Mouse (Mus musculus): ENCODE data around the gene Plxna4. TPM values are rescaled to one million over a fixed set of nuclear protein-coding genes. Genes with fewer than 3 reads are reported as not detected.

The Plxna4 gene
- 6.6 and 10.8 TPM in 2 replicates for polyA plus RNA-seq (2012; rRNA removed)

GRCm38 (mm10) chr6:32588056-32588671 lies at the start of gene Plxna4:
Gene Plxna4, minus strand, starts transcription at chr6:32588192.
- peak; percentile 55 for DNase-seq (ENCODE audit: low spot score)

GRCm38 (mm10) chr6:32637568-32638183 lies 49.7 kb upstream of the Plxna4 start:
- DNase-seq (ENCODE audit: low spot score), result no peak

GRCm38 (mm10) chr6:32610712-32611111 lies 22.7 kb upstream of the Plxna4 start:
- DNase-seq (ENCODE audit: low spot score), result no peak

GRCm38 (mm10) chr6:32606787-32607186 lies 18.8 kb upstream of the Plxna4 start:
- no peak for DNase-seq (ENCODE audit: low spot score)

DNA sequence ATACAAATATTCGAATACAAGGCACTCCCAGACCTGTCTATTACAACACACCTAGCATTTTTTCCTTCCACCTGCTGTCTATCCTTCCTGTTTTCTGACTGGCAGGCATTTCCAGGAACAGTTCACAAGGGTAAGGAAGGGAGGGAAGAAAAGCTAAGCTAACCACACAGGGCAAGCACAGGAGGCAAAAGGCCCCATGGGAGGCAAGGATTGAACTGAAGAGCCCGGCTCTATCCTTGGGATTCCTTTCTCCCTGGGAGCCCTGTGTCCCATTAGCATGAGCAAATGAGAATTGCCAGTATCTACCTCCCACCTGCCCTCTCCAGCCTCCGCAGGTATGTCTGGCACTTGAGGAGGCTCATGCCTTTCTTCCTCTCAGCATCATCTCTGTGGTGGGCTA lies 17.6 kb upstream of the Plxna4 start:
- no peak for DNase-seq (ENCODE audit: low spot score)

DNA sequence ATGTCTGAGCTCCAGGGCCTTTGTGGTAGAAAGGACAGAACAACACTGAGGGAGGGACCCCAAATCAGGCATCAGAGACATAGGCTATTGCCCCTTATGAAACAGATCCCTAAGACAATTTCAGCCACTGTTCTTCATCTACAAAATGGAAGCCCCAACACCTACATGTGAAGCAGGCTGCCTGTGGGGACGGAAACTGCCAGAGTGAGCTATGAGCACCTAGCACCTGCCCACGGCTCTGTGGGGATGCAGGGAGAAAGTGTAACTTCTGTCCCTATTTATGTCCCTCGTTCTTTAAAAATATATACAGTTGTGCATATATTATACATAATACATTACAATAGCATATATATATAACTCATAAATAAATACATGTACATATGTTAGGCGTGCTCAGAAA lies 16.9 kb upstream of the Plxna4 start:
- no peak for DNase-seq (ENCODE audit: low spot score)

DNA sequence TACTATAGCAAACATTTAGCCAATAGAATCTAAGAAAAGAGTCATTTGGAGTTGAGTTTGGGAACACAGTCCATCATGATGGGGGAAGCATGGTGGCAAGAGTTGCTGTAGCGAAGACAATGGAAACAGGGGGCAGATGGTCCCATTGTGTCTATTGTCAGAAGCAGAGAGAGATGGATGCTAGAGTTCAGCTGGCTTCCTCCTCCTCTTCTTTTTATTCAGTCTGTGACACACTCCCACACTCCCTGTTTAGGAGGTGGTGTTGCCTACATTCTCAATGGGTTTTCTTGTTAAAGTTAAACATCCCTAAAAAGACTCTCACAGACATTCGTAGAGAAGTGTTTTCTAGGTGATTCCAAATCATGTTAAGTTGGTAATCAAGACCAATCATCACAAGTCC lies 14.1 kb upstream of the Plxna4 start:
- DNase-seq (ENCODE audit: low spot score), result no peak

DNA sequence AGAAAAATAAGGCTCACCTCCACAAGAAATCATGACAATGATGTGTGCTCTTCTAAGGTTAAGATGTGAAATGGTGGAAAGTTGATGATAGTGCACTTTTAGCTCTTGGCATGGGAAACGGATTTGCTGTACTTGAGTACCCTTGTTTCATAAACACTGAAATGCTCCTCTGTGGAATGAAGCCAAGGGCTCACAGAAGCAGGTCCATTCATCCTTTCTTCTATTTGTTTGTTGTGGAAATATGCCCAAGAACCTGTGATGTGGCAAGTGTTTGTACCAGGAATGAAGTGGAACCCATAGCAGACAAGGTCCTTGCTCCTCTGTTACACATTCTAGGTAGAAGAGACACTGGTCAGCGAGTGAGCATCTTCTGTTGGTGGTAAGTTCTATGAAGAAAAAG lies 13.3 kb upstream of the Plxna4 start:
- no peak for DNase-seq (ENCODE audit: low spot score)

DNA sequence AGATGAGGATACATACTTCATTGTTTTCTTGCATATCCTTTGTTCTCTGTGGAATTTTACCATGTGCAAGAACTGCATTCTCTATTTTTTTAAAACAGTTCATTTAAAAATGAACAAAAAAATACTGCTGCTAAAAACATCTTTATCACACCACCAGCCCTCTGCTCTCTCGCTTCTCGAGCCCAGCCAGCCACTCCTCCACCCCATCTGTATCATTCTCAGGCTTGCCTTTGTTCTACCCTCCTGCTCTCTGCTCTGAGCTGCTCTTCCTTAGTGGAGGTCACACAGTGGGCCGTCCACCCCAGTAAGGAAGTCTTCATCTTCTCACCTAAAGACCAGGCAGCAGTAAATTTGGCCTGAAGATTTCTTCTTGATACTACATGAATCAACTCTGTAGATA lies 7.6 kb upstream of the Plxna4 start:
- DNase-seq (ENCODE audit: low spot score), result no peak

DNA sequence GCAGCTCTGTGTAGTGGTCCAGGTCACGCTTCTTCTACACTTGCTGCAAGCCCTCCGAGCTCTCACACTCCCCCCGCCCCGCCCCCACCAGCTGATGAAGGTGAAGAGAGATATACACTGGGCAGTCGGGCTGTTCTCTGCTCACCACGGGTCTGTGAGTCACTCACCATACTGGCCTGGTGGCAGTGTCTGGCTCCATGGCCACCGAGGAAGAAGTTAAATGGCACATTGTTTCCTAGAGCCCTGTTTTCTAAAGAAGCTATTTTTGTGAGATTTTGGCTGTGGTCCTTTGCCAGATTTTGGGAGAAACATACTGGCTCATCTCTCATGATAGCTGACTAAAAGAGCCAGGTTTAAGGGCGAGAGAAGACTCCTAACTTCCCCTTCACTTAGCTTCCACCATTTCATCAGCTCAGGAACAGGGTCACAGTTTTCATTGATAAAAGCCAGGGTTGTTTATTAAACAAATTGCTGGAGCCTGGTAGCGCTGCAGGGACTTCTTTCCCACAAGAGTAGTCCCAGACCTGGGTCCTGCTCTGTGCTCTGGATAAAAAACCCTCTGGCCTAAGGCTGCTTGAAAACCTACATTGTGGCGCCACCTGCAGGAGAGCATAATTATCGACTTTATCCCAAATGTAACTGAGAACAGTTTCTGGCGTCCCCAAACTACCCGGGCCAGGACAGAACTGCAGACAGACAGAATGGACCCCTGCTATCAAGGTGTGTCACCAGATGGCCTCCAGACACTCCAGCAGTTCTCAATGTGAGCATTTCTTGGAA lies 3.2 kb upstream of the Plxna4 start:
- DNase-seq (ENCODE audit: low spot score), result no peak

DNA sequence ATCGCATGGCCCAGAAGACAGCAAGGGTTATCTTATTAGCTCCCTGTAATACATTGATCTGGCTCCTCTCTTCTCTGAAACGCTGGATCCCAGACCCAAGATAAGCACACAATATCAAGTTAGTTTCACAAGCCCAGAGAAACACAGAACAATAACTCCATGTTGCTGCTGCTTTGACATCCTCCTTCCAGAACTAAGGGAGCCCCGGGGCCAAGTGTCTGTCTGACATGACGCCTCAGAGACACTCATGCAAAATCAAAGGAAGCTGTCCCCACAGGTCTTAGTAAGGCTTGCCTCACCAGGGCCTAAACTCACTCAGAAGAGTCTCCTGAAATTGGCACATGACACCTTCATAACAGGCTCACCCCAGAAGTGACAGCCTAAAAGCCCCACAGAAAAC lies 1.6 kb upstream of the Plxna4 start:
- no peak for DNase-seq (ENCODE audit: low spot score)

DNA sequence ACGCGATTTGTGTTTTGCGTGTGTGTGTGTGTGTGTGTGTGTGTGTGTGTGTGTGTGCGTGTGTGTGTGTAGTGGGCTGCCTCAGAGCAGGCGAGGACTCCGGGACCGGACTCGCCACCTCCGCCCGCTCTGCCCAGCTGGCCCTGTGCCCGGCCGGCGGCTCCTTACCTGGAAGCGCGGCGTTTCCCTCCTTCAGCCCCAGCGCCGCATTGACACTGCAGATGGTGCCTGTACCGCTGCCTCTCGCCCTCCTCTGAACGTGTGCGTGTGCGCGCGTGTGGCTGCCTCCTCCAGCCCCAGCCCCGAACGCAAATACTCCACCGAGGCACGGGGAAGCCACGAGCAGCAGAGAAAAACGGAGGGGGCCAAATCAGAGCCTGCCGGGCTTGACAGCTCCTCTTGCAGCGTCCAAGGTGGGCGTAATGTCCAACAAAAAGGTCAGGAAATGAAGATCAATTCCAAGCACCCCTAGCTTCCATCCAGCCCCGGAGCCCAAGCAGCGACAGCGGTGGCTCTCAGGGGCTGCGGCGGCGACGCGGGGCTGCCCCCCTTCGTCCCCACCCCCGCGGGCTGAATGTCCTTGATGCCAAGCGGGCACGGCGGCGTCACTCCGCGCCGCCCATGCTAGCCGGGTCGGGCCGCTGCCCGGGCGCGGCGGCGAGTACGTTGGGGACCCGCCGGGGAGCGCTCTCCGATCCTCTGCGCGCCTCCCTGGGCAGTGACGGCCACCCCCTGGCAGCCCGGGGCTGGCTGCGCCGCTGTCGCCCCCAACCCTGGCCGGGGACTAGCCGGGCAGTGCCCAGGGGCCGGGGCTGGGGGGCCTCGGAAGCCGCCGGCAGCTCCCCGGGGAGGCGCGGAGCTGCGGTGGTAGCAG lies 619 bp downstream of the Plxna4 start:
- peak; percentile 36 for DNase-seq (ENCODE audit: low spot score)

GRCm38 (mm10) chr6:32586821-32587135 lies 1.2 kb downstream of the Plxna4 start:
- DNase-seq (ENCODE audit: low spot score), result no peak

DNA sequence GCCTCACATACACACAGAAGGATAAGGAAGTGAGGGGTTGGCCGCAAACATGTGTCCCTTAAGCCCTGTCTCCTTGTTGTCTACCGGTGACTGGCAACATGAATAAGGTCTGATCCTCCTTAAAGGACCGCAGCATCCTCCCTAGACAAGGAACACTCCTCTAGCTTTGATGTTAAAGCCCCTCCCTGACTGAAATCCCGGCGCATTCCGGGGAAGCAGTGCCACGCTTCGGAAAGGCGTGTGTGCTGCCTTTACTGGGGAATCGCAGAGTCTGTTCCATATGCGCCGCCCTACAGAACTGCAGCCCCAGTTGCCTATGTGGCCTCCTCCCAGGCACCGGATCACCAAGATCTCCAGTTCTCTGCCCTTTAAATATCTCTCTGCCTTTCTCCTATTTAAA lies 1.6 kb downstream of the Plxna4 start:
- DNase-seq (ENCODE audit: low spot score), result no peak

GRCm38 (mm10) chr6:32585211-32585610 lies 2.8 kb downstream of the Plxna4 start:
- no peak for DNase-seq (ENCODE audit: low spot score)

DNA sequence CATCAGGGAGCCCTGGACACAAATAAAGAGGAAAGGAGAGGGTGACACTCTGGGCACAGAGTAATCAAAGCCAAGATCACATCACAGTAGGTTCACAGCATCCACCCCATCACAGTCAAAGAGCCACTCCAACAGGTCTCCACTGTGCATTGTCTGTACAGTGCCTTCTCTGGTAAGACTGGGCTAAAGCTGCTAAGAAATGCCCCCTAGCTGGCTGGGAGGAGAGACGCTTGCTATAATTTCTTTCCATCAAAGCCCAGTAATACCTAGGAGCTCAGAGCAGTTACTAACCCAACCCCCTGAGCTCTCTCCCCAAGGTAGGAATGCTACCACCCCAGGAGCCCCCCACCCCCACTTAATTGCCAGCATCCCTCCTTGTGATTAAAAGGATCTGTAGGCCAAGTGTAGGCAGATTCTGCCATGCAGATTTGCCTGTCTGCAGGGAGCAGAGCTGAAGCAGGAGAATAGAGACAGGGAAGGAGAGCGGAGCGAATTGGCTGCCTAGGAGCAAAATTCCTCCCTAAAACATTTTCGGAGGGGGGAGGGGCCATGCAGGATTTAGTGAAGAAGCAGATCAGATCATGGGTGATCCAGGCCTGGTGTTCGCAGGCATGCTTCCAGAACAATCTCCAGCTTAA lies 3.6 kb downstream of the Plxna4 start:
- DNase-seq (ENCODE audit: low spot score), result no peak

DNA sequence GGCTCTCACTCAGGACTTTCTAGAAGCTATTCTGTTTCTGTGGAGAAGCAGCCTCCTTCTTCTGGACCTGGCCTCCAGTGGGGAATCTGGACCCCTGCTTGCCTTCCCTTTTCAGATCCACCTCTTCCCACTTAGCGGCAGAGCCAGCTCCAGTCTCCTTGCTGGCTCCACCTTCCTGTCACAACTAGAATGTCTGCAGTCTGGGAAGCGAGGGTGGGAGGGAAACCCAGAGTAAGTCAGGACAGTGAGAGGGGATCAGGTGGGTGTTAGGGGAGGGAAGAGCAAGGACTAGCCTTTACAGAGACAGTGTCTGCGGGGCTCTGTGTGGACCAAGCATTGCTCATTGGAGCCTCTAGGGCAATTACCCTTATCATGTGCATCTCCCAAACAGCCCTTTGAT lies 4.4 kb downstream of the Plxna4 start:
- DNase-seq (ENCODE audit: low spot score), result no peak

DNA sequence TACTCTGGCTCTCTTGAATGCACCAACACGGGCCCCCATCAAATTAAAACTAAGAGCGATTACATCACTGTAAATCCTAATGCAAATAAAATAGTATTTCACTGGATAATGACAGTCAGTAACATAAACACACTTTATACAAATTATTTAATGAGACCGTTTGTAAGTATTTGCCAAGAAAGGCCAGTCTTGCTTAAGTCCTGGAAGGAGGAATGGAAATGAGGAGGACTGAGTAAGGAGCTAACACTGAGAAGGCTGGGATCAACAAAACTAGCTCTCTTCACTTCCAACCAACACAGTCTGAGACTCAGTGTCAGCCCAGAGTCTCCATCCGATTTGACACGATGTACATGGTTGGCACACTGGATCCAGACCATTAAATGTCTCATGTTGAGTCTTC lies 16.5 kb downstream of the Plxna4 start:
- DNase-seq (ENCODE audit: low spot score), result no peak

- DNase-seq (ENCODE audit: low spot score), result no peak
Observed at GRCm38 (mm10) chr6:32570445-32570844, 17.5 kb downstream of the Plxna4 start.

- no peak for DNase-seq (ENCODE audit: low spot score)
Observed at GRCm38 (mm10) chr6:32569919-32570318, 18.1 kb downstream of the Plxna4 start.

GRCm38 (mm10) chr6:32546915-32547314 lies 41.1 kb downstream of the Plxna4 start:
- DNase-seq (ENCODE audit: low spot score), result no peak

DNA sequence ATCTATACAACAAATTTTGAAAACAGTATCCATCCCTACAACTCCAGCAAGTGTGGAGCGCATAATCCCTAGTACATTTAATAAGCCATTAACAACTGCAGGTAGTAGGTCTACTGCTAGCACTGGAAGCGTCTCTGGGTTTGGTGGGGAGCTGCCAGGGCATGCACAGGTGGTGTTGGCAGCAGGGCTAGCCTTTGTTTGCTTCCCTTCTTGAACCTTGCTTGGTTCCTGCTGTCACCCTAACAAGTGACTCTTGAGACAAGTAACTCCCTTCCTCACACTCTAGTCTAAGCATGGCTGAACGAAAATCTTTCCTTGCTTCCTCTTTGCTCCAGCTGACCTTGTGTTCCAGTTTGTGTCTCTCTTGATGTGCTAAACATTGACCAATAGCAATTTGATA lies 44.0 kb downstream of the Plxna4 start:
- DNase-seq (ENCODE audit: low spot score), result no peak

Data from urinary bladder, adult 2 months (tissue).